Mouse (Mus musculus) heart, adult 2 months (tissue): ENCODE results near the gene Kctd6.

Experiments used
- CTCF ChIP-seq: fragments of 200-600 bp; IDR thresholded peaks from 2 replicates; pipeline ENCODE4 v1.8.1; 2022; ENCODE audit warnings: antibody characterized with exemption, mild to moderate bottlenecking, moderate library complexity
- EP300 ChIP-seq: fragments of 200-500 bp; IDR thresholded peaks from 2 replicates; pipeline ENCODE4 v1.6.1; 2011; ENCODE audit warnings: low read depth, low read length, control low read depth; ENCODE audit not compliant: insufficient read depth
- POLR2A ChIP-seq: fragments of 200-500 bp; IDR thresholded peaks from 2 replicates; pipeline ENCODE4 v1.6.1; 2011; ENCODE audit warnings: mild to moderate bottlenecking, low read depth, low read length, control low read depth; ENCODE audit not compliant: insufficient read depth

DNA sequence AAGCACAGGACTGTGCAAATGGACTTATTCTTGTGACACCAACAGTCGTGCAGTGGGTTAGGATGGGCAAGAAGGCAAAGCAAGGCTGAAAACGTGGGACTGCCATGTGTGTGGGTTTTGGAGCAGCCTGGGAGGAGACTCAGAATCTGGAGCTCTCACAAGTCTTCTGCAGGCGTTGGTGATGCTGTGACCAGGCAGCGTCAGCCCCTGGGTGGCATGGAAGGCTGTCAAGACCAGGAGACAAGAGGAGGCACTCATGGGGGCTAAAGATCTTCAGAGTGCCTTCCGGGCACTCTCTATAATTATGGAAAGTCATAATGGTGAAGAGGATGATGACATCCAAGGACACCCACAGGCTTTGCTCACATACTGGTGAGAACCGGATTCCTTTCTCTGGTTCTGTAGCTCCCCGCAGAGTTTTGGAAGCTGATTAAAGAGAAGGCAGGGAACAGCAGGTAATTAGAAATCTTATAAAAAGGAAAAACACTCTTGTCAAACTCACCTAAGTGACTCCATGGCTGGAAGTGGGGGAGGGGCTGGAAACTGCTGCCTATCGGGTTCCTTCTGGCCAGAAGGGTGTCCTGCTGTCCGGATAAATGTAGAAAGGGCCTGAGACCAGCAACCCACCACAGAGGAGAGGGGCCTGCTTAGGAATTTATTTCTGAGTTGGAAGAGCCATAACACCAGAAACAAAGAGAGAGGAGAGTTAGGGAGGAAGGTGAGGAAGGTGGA is 7.6 kb upstream of the Kctd6 start:
- TF ChIP-seq POLR2A = no peak
- no peak for TF ChIP-seq CTCF
- TF ChIP-seq EP300 = no peak
